Mouse (Mus musculus) forebrain, embryonic 13.5 days (tissue): ENCODE results near the gene Mcfd2. TPM values are rescaled to one million over a fixed set of nuclear protein-coding genes. Genes with fewer than 3 reads are reported as not detected.
A peak's percentile ranks its signal among the peaks of the same experiment; 100 is the strongest.

Experiments used
- ATAC-seq: fragments of 200-750 bp; cut with Nextera tagmentation; 2 replicates; pipeline ENCODE4 v1.8.0; 2017
- H3K27ac ChIP-seq: fragments of 300-500 bp; sonication (generic); 2 replicates; pipeline ENCODE4 v1.5.1; 2015; ENCODE audit warnings: inconsistent platforms, mild to moderate bottlenecking, moderate library complexity
- H3K27me3 ChIP-seq: fragments of 300-500 bp; sonication (generic); 2 replicates; pipeline ENCODE4 v1.6.1; 2015; ENCODE audit warnings: mild to moderate bottlenecking, inconsistent platforms
- H3K36me3 ChIP-seq: fragments of 300-500 bp; sonication (generic); 2 replicates; pipeline ENCODE4 v1.6.1; 2015; ENCODE audit warnings: mild to moderate bottlenecking, inconsistent platforms; ENCODE audit not compliant: poor library complexity, severe bottlenecking
- H3K4me1 ChIP-seq: fragments of 300-500 bp; sonication (generic); 2 replicates; pipeline ENCODE4 v1.6.1; 2015; ENCODE audit warnings: inconsistent platforms
- H3K4me2 ChIP-seq: fragments of 300-500 bp; sonication (generic); 2 replicates; pipeline ENCODE4 v1.6.1; 2015; ENCODE audit warnings: inconsistent platforms, mild to moderate bottlenecking, moderate library complexity
- H3K4me3 ChIP-seq: fragments of 300-500 bp; sonication (generic); 2 replicates; pipeline ENCODE4 v1.5.1; 2015; ENCODE audit warnings: mild to moderate bottlenecking, inconsistent platforms
- H3K9ac ChIP-seq: fragments of 300-500 bp; sonication (generic); 2 replicates; pipeline ENCODE4 v1.6.1; 2015; ENCODE audit warnings: mild to moderate bottlenecking, inconsistent platforms
- H3K9me3 ChIP-seq: fragments of 300-500 bp; sonication (generic); replicated peaks from 2 replicates; pipeline ENCODE4 v1.6.1; 2016; ENCODE audit warnings: inconsistent platforms
- WGBS: fragments of 180-500 bp; shearing (Covaris S2); methylation state at CpG from one replicate; pipeline ENCODE4 v1.1.7; 2015; 5-methylcytosine and 5-hydroxymethylcytosine counted together
- polyA plus RNA-seq: library from polyadenylated mRNA; unstranded; fragments of >200 nt; fragmentation: Nextera tagmentation; extraction: Ambion mirVana; gene quantifications from 2 replicates; pipeline ENCODE4 v1.2.1, GENCODE M21; 2015

The Mcfd2 gene
- 53.1 and 53.5 TPM in 2 replicates for polyA plus RNA-seq

GRCm38 (mm10) chr17:87265792-87266186 lies at the start of gene Mcfd2:
Gene Mcfd2, minus strand, starts transcription at chr17:87265935.
- WGBS = under 1% methylated on average over 35 of the region's 41 CpGs
- Histone ChIP-seq H3K4me3 (peak within 1 kb of the TSS; percentile 88), H3K9me3 (peaks cover 9% of the 10 kb centered on the region; the same call in 1 of the 2 replicates), H3K4me2 (peak within 1 kb of the TSS; percentile 86), H3K9ac (peak within 1 kb of the TSS; percentile 93), H3K4me1 (peaks cover 16% of the 10 kb centered on the region), H3K27me3 (0 out of 2 replicates have a peak, but pooled peaks cover 5% of the 10 kb centered on the region), H3K27ac (peak within 1 kb of the TSS; percentile 8; the same call in 1 of the 2 replicates), H3K36me3 (peaks cover 25% of the 10 kb centered on the region)
- ATAC-seq = peak; percentile 92

GRCm38 (mm10) chr17:87315021-87315531 lies 49.3 kb upstream of the Mcfd2 start:
- no peak overlapping the region for H3K27ac ChIP-seq
- H3K9me3 ChIP-seq = no peaks in the 10 kb centered on the region
- peak overlapping the region; percentile 17 for H3K4me2 ChIP-seq
- no peaks in the 10 kb centered on the region for H3K27me3 ChIP-seq
- ATAC-seq = peak; percentile 83
- WGBS = 8% methylated on average over 9 of the region's 9 CpGs
- H3K4me1 ChIP-seq = peaks cover 11% of the 10 kb centered on the region; the same call in 1 of the 2 replicates
- no peaks in the 10 kb centered on the region for H3K36me3 ChIP-seq
- no peak overlapping the region for H3K9ac ChIP-seq
- H3K4me3 ChIP-seq = no peak overlapping the region

DNA sequence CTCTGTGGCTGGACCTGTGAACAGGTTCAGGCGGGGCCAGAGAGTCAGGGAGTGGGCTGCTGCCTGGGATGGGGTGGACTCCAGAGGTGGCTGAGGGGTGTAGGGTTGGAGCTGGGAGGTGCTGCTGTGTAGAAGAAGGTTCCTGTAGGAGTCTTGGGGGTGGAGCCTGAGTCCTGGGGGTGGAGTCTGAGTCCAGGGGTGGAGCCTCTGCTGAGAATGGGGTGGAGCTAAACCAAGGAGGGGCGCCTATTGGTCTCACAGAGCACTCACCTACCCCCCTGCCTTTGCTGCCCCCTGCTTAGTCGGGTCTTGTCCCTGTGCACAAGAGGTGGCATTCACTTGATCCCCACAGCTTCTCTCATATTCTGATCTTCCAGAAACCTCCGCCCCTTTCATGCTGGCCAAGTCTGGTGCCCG lies 48.8 kb upstream of the Mcfd2 start:
- Histone ChIP-seq H3K36me3 (no peaks in the 10 kb centered on the region), H3K9ac (no peak overlapping the region), H3K4me2 (peak overlapping the region; percentile 17; the same call in 1 of the 2 replicates), H3K27me3 (no peaks in the 10 kb centered on the region), H3K4me1 (peaks cover 11% of the 10 kb centered on the region; the same call in 1 of the 2 replicates), H3K4me3 (no peak overlapping the region), H3K27ac (no peak overlapping the region), H3K9me3 (no peaks in the 10 kb centered on the region)
- peak; percentile 65 for ATAC-seq
- 57% methylated on average over 5 of the region's 5 CpGs for WGBS

DNA sequence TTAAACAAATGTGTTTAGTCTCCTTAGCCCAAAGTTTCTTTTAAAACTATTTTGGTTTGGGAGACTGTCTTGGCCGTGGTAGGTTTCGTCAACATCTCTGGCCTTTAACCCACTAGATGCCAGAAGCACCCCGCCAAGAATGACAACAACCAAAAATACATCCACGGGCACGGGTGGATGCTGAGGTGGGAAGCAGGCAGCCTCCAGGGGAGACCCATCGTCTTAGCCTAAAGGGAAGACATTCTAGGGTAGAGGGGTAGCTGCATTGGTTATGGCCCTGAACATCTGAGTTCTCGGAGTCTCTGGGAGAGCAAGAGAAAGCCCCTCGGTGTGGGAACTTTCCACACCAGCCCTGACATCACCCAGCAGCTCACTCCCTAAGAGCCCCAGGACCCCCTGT lies 48.4 kb upstream of the Mcfd2 start:
- no peak; the same call in 1 of the 2 replicates for ATAC-seq
- Histone ChIP-seq H3K4me3 (no peak overlapping the region), H3K4me1 (peaks cover 11% of the 10 kb centered on the region; the same call in 1 of the 2 replicates), H3K9ac (no peak overlapping the region), H3K36me3 (no peaks in the 10 kb centered on the region), H3K27me3 (no peaks in the 10 kb centered on the region), H3K27ac (no peak overlapping the region), H3K9me3 (no peaks in the 10 kb centered on the region), H3K4me2 (no peak overlapping the region)
- WGBS = 81% methylated on average over 8 of the region's 8 CpGs

GRCm38 (mm10) chr17:87312924-87313870 lies 47.5 kb upstream of the Mcfd2 start:
- Histone ChIP-seq H3K36me3 (no peaks in the 10 kb centered on the region), H3K4me2 (no peak overlapping the region), H3K4me1 (peaks cover 11% of the 10 kb centered on the region; the same call in 1 of the 2 replicates), H3K9ac (no peak overlapping the region), H3K27me3 (no peaks in the 10 kb centered on the region), H3K4me3 (no peak overlapping the region), H3K27ac (0 out of 2 replicates have a peak overlapping the region, but pooled peaks have one; percentile 31), H3K9me3 (no peaks in the 10 kb centered on the region)
- WGBS = 65% methylated on average over 18 of the region's 18 CpGs
- ATAC-seq = no peak

DNA sequence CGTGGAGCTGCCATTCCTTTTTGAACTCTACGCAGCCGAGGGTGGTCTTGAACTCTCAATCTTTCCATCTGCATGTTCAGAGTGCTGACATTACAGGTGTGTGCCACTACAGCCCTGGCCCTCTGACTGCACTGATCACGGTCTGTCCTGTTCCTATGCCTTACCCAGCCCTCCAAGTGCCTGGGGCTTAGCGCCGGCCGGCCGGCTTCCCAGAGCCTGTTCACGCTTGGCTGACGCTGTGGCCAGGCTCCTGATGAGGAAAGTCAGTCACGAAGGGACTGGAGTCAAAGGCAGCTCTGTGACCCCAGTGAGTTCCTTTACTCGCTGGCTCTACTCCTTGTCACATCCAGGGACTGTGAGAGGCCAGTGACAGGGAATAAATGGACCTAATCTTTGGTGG lies 46.6 kb upstream of the Mcfd2 start:
- Histone ChIP-seq H3K9ac (no peak overlapping the region), H3K4me3 (no peak overlapping the region), H3K36me3 (no peaks in the 10 kb centered on the region), H3K4me1 (peaks cover 11% of the 10 kb centered on the region; the same call in 1 of the 2 replicates), H3K27me3 (no peaks in the 10 kb centered on the region), H3K4me2 (no peak overlapping the region), H3K27ac (no peak overlapping the region), H3K9me3 (no peaks in the 10 kb centered on the region)
- no peak for ATAC-seq
- 25% methylated on average over 12 of the region's 12 CpGs for WGBS

DNA sequence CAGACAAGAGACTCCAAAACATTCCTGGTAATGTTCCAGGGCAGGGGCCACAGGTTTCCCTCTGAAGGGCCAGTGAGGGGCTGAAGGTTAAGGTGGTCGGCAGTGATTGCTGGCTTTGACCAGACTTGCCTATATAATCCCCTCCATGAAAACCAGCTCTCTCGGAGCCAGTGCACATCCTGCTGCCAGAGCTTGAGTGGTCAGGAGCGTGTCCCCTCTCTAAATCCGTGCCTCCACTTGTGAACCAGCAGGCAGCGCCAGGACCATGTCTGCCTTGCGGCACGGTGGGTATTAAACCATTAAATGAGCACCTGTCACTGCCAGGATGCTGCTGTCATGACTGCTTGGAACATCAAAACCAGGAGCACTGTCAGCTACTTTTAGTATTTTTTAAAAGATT lies 44.8 kb upstream of the Mcfd2 start:
- Histone ChIP-seq H3K9me3 (no peaks in the 10 kb centered on the region), H3K9ac (no peak overlapping the region), H3K4me3 (no peak overlapping the region), H3K27me3 (no peaks in the 10 kb centered on the region), H3K4me2 (no peak overlapping the region), H3K27ac (no peak overlapping the region), H3K36me3 (no peaks in the 10 kb centered on the region), H3K4me1 (peaks cover 11% of the 10 kb centered on the region; the same call in 1 of the 2 replicates)
- WGBS = 86% methylated on average over 7 of the region's 7 CpGs
- ATAC-seq = no peak

DNA sequence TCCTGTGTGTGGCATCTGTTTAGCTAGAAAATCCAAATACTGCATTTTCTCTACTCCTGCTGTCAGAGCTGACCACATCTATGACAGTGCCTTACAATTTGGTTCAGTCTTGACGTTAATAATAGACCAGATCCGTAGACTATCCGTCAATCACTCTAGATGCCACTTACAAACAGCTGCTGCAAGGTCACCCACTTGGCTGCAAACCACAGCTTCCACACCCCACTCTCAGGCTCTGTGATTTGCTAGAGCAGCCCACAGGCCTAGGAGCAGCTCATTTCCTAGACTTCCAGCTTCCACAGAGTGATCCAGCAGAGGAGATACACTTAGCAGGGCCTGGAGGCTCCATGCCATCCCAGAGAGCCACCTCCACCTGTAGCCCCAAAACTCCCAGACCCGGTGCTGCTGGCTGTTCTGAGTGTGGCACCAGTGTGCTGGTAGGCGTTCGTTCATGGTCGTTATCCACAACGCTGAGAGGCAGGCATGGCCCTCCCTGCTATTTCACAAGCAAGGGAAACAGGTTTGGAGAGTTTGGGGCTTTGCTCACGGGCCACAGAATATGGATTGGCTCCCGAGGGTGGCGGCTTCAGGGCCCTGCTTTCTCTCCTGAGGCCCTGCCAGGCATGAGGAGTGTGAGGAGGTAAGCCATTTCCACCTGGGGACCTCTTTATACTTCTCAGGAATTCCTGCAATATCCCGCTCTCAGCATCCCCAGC lies 43.5 kb upstream of the Mcfd2 start:
- WGBS = 80% methylated on average over 12 of the region's 12 CpGs
- Histone ChIP-seq H3K4me2 (no peak overlapping the region), H3K36me3 (no peaks in the 10 kb centered on the region), H3K27ac (no peak overlapping the region), H3K9ac (peak overlapping the region; percentile 26; the same call in 1 of the 2 replicates), H3K4me3 (no peak overlapping the region), H3K9me3 (no peaks in the 10 kb centered on the region), H3K27me3 (no peaks in the 10 kb centered on the region), H3K4me1 (0 out of 2 replicates have a peak, but pooled peaks cover 3% of the 10 kb centered on the region)
- no peak for ATAC-seq

- 75% methylated on average over 8 of the region's 8 CpGs for WGBS
- no peak overlapping the region for H3K27ac ChIP-seq
- no peak for ATAC-seq
- no peak overlapping the region for H3K4me3 ChIP-seq
- H3K4me1 ChIP-seq = no peaks in the 10 kb centered on the region
- H3K36me3 ChIP-seq = no peaks in the 10 kb centered on the region
- H3K9ac ChIP-seq = no peak overlapping the region
- no peak overlapping the region for H3K4me2 ChIP-seq
- no peaks in the 10 kb centered on the region for H3K27me3 ChIP-seq
- no peaks in the 10 kb centered on the region for H3K9me3 ChIP-seq
These were observed 41.0 kb upstream of the Mcfd2 start for GRCm38 (mm10) chr17:87306746-87307145.

DNA sequence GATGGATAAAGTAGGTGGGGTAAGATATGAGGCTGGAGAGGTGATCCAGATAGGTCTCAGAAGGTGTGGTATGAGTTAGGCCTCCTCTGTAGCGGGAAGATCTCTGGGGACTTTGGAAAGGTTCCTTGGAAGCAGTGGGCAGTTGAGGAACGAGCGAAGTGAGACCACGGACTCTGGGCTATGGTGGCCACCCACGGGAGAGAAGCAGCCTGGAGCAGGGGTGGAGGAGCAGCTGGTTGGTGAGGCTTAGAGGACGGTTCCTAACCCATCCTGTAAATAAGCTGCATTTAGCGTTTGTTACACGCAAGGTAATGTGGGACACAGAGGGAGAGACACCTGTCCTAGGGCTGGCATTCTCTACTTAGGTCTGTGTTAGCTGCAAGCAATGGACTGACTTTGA lies 39.3 kb upstream of the Mcfd2 start:
- H3K27ac ChIP-seq = no peak overlapping the region
- H3K36me3 ChIP-seq = no peaks in the 10 kb centered on the region
- no peaks in the 10 kb centered on the region for H3K27me3 ChIP-seq
- no peak overlapping the region for H3K4me2 ChIP-seq
- no peak for ATAC-seq
- no peaks in the 10 kb centered on the region for H3K4me1 ChIP-seq
- H3K4me3 ChIP-seq = no peak overlapping the region
- no peak overlapping the region for H3K9ac ChIP-seq
- WGBS = 94% methylated on average over 8 of the region's 8 CpGs
- H3K9me3 ChIP-seq = no peaks in the 10 kb centered on the region

DNA sequence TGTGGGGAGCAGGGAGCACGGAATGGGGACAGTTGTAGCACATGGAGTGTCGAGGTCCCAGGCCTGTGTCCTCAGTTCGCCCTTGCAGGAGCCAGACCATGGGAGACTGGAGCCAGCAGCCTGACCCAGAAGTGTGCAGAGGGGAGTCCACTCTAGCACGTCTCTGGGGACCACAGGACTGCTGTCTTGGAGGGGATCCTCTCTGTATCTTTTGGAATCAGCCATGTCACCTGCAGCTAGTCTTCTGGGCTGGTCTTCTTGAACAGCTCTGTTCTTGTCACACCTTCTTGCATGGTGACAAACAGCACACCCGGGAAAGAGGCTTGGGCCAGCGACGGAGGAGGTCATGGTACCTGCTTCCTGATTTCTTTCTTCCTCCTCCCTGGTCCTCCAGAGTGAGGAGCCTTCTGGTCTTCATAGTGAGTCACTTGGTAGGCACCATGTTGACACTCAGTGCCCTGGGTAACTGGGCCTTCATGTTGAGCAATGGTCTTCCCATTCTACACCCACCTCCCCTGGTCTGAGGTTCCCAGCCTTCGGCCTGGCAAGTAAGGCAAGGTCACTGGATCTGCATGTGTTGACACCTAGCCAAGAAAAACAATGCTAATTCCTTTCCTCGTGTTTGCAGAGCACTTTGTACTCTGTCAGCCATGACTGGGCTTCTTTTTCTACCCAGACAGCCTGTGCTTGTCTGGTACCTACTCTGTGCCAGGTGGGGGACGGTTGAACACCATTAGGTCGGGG lies 38.6 kb upstream of the Mcfd2 start:
- H3K27me3 ChIP-seq = no peaks in the 10 kb centered on the region
- no peak overlapping the region for H3K27ac ChIP-seq
- no peak overlapping the region for H3K4me3 ChIP-seq
- no peaks in the 10 kb centered on the region for H3K4me1 ChIP-seq
- no peaks in the 10 kb centered on the region for H3K9me3 ChIP-seq
- H3K36me3 ChIP-seq = no peaks in the 10 kb centered on the region
- no peak overlapping the region for H3K4me2 ChIP-seq
- WGBS = 86% methylated on average over 11 of the region's 11 CpGs
- no peak for ATAC-seq
- no peak overlapping the region for H3K9ac ChIP-seq
